Mouse (Mus musculus) adrenal gland, postnatal 10 days (tissue): ENCODE data around the gene Tmem270. TPM values are rescaled to one million over a fixed set of nuclear protein-coding genes. Genes with fewer than 3 reads are reported as not detected.
"Not testable (repeated sequence)": the region's sequence is repeated elsewhere in the genome, so short reads cannot be mapped to it uniquely, and the experiment has no call there.

Source experiments
- DNase-seq: peaks from one replicate; pipeline ENCODE4 v3.0.0; 2021; ENCODE audit warnings: mixed read lengths
- long read RNA-seq, 2 experiments: library from polyadenylated mRNA; stranded (forward); transcript quantifications; one replicate each; pipeline ENCODE4 v2.0.0; 2021
- total RNA-seq, 2 experiments: library from RNA; stranded (reverse); gene quantifications; 2 replicates each; pipeline ENCODE4 v1.2.3; 2021

The Tmem270 gene
- total RNA-seq: not detected
- long read RNA-seq, experiment 1: 0 reads
- long read RNA-seq, experiment 2: 0 reads

DNA sequence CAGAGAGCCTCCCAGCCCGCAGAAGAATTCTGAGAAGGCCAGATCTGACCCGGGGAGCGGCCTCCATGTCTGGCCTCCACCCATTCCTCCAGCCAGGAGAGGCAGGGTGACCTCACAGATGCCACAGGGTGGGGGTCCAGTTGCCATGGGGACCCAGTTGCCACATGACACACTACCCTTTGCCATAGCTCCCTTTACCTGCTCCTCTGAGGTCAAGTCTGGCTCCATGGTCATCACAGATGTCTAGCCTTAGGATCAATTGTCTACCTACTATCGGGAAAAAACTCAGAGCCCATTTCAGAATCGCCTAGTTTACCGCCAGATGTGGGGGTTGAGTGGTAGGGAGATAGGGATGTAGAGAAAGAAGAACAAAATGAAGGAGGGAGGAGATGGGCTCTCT, at the start of gene Tmem270:
Gene Tmem270, minus strand, starts transcription at position 101 of the 400 bp plus-strand sequence.
- no peak for DNase-seq

DNA sequence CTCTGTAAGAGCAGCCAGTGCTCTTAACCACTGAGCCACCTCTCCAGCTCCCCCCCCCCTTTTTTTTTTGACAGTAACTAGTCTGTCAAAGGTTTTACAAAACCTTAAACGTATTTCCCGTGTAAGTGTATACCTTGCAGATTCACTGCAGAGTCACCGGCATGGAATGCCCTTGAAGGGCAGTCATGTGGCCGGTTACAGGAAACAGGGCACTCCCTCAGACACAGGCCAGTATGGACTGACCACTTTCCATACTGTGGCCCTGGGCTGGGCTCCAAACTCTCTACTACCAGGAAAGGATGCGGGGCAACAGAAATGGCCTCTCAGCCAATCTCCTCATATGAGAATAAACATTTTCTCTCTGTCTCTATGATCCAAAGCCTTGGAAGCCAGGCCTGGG, 49.0 kb upstream of the Tmem270 start:
- no peak for DNase-seq

DNA sequence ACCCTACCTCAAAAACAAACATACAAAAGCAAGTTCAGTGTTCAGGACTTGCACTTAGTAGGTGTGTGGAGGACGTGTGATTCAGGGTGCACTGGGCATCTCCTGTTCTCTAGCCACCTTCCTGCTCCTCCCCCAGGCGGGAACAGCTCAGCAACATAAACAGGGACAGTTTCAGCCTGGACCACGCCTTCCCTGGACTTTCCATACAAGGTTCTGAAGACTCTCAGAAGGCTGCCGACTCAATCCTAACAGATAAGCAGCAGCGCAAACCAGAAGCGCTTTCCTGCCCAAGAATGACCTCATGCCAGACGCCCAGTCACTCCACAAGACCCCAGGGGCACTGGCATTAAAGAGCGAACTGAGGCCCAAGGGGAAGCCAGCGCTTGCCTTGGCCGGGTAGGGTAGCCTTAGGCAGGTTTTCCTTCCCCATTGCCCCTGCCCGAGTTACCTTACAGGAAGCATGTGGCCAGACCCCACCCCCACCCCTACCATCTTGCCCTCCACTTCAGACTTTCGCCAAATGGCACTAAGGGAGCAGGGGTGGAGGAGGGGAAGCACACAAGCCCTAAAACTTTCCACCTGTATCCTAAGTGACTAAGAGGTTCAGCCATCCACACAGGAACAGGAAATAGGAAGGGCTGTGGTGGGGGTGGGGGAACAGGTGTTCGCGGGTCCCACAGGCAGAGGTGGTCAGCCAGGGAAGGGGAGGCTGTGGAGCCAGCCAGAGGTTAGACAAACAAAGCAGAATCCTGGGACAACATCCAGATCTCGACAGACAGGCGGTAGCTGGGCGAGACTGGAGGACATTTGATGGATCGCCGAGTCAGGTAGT, 44.7 kb upstream of the Tmem270 start:
- peak; percentile 22 for DNase-seq

DNA sequence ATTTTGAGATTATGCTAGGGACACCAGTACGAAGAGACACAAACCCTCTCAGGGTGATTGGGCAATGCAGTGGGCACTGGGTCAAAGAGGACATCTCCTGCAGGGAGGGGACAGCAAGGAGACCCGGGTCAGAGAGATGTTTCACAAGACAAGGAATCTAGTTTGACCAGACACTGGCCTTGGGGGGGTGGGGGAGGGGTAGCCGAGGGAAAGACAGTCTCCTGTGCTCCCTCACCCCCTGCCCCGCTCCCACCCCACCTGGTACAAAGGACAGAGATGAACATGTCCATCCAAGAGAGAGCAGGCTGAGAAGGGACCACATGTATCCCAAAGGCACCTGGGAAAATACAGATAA, 41.5 kb upstream of the Tmem270 start:
- DNase-seq: no peak

DNA sequence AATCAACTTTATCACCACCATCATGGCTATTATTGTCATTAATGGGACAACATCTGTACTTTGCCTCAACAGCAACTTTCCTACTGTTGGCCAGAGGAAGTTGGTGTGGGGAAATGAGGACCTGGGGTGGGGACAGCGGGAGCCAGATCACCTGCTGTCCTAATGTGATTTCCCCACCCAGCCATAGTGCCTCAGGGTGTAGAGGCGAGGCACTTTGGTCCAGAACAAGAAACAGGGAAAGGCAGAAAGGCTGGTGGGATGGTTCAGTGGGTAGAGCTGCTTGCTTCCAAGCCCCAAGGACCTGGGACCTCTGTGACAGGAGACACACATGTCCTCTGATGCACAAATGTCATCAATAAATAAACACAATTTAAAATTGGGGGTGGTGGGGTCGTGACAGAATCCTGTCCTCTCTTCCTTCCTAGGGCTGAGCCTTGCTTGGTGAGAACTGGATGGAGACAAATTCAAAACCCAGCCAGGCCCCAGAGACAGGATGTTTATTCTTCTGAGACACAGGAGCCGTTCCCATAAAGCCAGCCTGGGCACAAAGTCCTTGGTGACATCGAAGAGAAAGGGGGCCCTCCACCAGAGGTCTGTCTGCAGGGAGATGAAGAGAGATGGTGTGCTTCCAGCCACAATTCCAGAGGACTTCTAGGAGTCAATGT, 41.0 kb upstream of the Tmem270 start:
- no peak for DNase-seq

DNA sequence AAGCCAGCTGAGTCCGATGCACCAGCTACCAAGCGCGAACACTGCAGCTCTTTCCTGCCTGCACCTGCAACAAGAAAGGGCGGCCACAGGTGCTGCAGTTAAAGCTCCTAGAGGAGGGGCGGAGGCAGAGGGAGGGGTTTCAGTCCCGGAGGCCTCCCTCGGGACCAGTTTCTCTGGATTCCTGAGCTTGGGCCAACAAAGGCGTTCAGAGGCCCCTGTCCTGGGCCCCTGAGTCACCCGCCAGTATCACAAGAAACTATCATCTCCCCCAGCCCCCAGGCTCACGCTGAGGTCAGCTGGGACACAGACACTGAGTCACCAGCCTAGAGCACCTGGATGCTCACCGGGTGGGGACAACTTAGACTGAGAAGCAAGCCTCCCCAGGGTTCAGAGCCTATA, 40.3 kb upstream of the Tmem270 start, which contains the start of gene Cldn4:
Gene Cldn4, minus strand, starts transcription at position 78 of the 399 bp plus-strand sequence.
- DNase-seq: no peak

DNA sequence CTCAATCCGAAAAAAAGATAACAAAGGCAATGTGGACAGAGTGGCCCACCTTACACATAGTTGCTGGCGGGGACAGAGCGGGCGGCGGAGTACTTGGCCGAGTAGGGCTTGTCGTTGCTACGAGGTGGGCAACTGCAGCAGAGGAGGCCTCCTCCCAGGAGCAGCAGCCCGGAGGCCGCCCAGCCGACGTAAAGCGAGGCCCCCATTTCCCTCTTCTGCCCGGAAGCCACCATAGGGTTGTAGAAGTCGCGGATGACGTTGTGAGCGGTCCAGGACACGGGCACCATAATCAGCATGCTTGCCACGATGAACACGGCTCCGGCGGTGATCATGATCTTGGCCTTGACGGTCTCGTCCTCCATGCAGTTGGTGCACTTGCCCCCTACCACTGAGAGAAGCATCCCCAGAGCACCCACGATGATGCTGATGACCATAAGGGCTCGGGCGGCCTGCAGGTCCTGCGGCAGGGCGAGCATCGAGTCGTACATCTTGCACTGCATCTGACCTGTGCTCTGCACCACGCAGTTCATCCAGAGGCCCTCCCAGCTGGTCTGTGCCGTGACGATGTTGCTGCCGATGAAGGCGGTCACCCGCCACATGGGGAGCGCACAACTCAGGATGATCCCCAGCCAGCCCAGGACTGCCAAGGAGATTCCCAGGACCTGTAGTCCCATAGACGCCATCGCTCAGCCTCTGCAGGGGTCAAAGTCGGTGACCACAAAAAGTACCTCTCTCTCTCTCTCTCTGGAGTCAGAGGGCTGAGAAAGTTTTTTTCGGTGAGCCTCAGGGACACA, 39.7 kb upstream of the Tmem270 start:
- DNase-seq: no peak

DNA sequence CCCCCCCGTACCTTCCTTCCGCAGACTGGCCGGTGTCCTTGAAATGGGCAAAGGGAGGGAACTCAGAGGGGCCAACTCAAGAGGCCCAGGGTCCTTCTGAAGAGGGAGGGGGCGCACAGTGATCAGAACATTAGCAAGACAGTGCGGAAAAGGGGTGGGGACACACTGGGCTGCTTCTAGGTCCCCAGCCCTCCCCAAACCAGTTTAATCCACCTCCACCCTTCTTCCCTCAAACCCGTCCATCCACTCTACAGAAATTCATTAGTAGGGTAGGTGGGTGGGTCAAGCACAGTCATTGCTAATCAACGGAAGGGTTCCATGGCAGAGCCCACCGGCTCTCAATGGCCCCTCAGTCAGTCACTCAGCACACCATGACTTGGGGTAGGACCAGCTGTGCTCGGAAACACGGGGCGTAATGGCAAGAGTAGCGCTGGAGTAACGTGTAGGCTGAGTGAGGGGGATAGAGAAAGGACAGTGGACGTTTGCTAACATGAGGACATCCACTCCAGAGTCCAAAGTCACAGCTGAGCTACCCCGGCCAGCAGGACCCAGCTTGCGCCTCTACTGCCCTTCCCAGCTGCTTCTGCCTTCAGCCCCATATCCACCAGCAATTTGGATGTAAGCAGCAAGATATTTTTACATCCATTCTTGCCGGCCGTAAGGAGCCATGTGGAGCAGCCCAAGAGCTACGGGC, 38.9 kb upstream of the Tmem270 start:
- DNase-seq: no peak

DNA sequence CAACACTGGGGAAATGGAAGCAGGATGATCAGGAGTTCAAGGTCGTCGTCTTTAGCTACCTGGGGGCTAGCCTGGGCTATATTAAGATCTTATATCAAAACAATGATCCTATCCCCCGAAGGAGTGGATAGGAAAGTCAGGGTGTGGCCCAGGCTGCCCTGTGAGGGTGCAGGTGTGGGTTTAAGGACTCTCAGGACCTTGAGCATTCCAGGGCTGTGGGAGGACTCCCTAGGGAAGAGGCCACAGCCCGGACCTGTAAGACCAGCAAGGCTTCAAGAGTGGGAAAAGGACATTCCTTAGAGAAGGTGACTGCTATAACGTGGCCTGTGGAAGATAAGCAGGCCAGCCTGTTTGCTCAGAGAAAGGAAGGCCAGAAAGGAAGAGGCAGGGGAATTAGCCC, 37.6 kb upstream of the Tmem270 start:
- DNase-seq: no peak

DNA sequence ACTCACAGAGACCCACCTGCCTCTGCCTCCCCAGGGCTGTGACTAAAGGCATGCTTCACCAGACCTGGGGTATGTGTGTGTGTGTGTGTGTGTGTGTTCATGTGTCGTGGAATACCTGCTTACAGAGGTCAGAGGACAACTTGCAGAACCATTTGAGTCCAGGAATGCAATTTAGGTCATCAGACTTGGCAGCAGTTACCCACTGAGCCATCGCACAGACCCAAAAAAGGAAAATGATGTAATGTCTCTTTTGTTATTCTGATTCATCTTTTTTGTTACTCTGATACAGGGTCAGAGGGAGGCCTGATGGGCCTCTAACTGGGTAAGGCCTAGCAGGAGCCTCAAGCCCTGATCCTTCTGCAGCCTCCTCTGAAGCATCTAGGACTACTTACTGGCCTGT, 36.2 kb upstream of the Tmem270 start:
- DNase-seq: peak; percentile 50

DNA sequence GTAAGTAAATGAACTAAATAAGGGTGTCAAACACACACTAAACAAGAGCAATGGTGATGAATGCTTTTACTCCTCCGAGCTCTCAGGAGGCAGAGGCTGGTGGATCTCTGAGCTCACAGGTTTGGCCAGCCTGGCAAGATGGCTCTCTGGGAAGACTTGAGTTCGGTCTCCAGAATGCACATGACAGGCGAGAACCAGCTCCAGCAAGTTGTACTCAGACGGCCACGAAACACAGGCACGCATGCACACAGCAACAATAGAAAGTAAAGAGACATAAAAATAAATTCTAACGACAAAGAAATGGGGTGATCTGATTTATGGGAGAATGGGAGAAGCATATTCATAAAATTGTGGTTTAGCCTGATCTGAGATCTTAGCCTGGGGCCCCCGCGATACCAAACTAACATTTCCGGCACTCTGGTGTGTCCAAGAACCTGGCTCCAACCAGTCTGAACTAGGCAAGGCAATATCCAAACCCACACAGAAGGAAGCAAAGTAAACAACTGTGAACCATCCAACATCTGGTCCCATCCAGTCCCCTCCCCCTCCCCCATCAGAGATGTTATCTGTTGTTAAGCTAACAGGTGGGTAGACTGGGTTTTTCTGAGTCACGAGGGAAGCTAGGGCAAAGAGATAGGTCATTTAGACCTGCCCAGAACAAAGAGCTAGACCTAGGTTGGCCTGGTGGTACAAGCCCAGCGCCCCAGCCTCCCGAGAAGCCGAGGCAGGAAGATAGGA, 35.1 kb upstream of the Tmem270 start:
- no peak for DNase-seq

DNA sequence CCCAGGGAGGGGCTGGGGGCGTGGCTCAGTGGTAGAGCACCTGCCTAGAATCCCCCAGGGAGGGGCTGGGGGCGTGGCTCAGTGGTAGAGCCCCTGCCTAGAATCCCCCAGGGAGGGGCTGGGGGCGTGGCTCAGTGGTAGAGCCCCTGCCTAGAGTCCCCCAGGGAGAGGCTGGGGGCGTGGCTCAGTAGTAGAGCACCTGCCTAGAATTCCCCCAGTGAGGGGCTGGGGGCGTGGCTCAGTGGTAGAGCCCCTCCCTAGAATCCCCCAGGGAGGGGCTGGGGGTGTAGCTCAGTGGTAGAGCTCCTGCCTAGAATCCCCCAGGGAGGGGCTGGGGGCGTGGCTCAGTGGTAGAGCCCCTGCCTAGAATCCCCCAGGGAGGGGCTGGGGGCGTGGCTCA, 33.0 kb upstream of the Tmem270 start:
- DNase-seq: not testable (repeated sequence)

DNA sequence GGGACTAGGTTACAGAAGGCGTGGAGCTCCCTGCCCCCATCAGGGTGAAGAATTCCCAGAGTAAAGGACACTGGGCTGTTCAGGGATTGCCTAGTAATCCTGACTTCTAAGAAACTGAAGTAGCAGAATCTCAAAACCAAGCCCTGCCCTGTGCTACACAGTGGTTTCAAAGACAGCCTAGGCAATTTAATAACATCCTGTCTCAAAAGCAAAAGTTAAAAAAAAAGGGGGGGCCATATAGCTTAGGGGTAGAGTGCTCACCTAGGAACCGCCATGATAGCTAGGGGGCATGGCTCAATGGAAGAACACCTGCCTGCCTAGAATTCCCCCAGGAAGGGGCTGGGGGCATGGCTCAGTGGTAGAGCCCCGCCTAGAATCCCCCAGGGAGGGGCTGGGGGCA, 32.5 kb upstream of the Tmem270 start:
- no peak for DNase-seq

DNA sequence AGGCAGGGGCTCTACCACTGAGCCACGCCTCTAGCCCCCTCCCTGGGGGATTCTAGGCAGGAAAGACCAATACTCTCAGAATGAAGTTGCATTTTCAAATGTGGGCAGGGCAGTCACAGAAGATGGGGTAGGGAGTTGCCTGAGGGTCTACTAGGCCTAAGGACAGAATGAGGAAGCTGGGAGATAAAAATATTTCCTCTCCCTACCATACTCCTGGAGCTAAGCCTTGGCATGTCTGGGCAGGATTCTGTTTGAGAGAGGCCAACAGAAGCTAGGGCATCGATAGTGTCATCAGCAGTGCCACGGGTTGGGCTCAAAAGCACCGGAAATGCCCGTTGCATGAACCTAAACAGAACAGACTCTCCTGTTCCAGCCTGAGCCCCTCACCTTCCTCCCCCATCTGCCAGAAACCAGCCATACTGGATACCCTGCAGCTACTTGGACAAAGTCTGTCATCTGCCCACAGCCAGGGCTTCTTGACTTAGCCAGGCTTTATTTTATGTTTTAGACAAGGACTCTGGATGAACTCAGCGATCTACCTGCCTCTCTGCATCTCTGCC, 30.2 kb upstream of the Tmem270 start:
- no peak for DNase-seq

DNA sequence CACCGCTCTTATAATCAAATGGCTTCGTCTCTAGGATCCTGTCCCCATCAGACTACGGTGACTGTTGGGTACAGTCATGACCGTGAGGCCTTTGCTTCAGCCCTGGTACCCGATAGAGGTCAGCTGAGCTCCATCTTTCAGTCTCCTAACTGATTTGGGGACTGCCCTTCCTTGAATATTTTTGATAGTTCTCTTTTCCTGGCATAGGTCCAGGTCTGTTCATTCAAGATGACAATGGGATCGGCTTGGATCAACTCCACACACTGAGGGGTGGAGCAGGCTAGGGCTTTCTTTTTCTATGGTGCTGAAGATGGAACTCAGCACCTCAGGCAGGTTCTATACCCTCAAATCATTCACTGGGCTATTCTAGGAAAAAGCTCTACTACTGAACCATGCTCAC, 29.5 kb upstream of the Tmem270 start:
- no peak for DNase-seq

DNA sequence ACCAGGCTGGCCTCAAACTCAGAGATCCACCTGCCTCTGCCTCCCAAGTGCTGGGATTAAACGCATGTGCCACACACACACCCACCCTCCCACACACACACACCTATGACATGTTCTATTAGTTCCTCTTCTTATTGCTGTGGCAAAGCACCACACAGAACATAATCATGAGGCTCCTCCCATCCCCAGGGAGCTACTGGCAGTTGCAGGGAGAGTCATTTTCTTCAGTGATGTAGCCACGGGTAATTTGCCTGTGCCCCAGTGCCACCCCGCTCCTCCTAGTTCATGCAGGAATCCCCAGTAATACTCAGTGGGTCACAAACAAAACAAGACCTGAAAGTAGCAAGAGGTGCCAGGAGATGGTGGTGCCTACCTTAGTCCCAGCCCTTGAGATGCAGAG, 28.1 kb upstream of the Tmem270 start:
- DNase-seq: no peak

DNA sequence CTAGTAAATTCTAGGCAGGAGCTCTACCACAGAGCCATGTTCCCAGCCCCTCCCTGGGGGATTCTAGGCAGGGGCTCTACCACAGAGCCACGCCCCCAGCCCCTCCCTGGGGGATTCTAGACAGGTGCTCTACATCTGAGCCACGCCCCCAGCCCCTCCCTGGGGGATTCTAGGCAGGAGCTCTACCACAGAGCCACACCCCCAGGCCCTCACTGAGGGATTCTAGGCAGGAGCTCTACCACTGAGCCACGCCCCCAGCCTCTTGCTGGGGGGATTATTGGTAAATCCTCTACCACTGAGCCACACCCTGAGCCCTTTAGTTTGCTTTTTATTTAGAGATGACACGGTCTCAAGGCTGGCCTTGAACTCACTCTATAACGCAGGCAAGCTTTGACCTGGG, 27.2 kb upstream of the Tmem270 start:
- DNase-seq: not testable (repeated sequence)

DNA sequence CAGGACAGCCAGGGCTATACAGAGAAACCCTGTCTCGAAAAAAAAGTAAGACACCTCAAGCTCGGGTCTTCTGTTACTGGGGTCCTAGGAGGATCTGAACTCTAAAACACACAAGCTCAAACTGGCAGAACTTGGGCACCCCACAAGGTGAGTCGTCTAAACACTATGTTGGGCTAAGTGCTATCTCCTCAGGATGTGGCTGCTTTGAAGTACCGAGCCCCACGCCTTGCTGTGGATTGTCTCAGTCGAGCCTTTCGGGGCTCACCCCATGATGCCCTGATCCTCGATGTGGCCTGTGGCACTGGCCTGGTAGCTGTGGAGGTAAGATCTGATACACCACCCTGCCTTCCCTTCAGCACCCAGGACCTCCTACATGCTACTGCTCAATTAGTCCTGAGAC, 26.7 kb upstream of the Tmem270 start:
- DNase-seq: no peak

DNA sequence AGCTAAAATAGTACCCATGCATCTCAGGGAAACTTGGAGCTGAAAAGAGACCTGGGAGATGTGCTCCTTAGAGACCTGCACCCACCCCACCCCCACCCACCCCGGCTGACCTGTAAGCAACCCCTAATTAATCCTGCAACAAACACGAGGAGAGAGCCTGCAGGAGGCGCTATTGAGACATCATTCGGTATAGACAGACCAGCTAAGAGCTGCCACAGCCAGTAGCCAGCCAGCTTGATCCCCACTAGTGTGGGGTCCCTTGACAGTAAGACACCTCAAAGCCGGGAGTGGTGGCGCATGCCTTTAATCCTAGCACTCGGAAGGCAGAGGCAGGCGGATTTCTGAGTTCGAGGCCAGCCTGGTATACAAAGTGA, 26.4 kb upstream of the Tmem270 start:
- peak; percentile 63 for DNase-seq

DNA sequence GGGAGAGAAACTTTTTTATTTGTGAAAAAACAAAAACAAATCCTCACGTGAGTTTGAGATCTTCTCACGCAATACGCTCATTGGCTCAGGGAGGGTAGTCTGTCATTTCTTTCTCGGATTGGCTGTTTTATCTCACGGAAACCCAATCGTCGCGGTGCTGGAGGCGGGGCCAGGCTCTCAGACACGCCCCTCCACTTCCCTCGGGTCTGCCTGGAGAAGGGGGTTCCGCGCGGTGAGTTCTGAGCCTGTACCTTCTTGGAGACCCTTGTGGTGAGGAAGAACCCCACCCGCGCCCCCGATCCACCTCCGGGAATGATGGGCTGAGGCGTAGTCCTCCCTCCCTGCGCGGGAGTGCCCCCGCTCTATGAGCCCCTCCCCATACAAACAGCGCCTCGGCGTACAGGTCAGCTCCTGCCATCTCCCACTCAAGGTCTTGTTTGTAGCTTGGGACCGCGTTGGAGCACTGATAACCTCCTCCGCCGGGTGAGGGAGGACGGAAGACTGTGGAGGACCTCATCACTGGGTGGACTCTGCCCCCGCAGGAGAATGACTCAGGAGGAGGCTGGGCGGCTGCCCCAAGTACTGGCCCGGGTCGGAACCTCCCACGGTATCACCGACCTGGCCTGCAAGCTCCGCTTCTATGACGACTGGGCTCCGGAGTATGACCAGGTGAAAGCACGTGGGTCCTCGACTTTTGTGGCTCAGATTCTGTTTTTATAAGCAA, 25.8 kb upstream of the Tmem270 start, which contains the start of gene Mettl27:
Gene Mettl27, plus strand, starts transcription at position 190 of the 724 bp plus-strand sequence.
- DNase-seq: peak; percentile 92

DNA sequence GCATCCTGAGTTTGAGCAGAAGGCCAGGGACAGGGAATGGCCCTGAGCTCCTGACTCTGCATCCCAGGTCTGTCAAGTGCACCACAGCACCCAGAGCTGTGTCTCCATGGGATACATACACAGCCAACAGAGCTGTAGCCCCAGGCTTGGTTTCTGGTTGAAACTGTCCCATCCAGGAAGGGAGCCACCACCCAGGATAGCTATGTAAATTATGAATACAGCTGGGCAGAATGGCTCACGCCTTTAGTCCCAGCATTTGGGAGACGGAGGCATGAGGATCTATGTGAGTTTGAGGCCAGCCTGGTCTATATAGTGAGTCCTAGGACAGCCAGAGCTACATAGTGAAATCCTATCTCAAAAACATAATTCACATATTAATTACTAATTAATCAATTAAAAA, 23.5 kb upstream of the Tmem270 start:
- DNase-seq: no peak
